In the genomic region with DNA sequence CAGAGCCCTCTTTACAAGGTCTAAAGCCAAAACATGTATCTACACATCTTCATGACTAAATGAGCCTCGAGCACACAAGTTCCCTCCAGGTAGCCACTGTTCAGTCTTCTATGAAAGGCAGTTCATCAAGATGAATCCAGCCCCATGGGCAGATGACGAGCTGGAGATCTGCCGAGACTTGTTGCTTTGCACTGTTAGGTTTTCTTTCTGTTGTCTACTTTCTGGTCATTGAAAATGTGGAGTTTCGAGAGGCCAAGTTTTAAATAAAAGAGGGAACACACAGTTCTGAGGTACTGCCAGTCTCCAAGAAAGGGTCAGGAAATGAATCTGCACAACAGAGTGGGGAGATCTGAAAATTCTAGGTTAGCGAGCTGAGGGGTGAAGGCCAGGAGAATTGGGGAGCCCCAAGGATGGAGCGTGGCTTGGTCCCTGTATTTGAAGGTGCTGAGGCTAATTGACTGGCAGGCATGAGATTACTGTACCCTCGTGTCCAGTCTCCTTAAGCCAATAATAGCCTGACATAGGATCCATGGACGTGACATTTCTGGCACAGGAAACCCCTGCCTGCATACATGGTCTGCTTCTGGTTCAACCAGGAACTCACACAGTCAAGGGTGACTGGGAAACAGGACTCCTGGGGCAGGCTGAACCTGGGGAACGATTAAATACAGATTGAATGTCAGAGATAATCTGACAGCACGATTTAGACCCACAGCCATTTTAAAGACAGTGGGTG, we compare ENCODE assay signal across 17 mouse cellular contexts. TPM values are rescaled to one million over a fixed set of nuclear protein-coding genes. Genes with fewer than 3 reads are reported as not detected.
DNase-seq lines count a peak whose midpoint lies in the region; ATAC-seq lines count a peak whose summit lies in the region.
"Had no signal": no experiment of that assay in that cellular context is flagged by ENCODE, and none has a peak within 500 bp of the region (broad histone marks: within the 10 kb centered on the region; RNA-seq: fewer than 3 reads in every experiment).

No protein-coding gene starts in this region.

- H3K27me3 ChIP-seq in heart, embryonic 11.5 days (ENCODE audit: control insufficient read depth, insufficient read depth, low read length), result no peaks in the 10 kb centered on the region
- no peaks in the 10 kb centered on the region for H3K27me3 ChIP-seq in lung, embryonic 15.5 days
- no peaks in the 10 kb centered on the region for H3K27me3 ChIP-seq in embryonic facial prominence, embryonic 13.5 days
- H3K27me3 ChIP-seq: midbrain, embryonic 13.5 days; neural tube, embryonic 13.5 days; Patski had no signal

- DNase-seq in heart, postnatal 10 days, result no peak
- DNase-seq in lung, adult 18-20 months, result no peak
- peak; percentile 61 for DNase-seq in skeletal muscle tissue, adult 2 months (ENCODE audit: low read depth, low spot score)
- DNase-seq in adrenal gland, adult 2 months, result no peak
- DNase-seq: adrenal gland, postnatal 36 days; cerebellum, adult 18-20 months; kidney, adult 8-10 months; layer of hippocampus, postnatal 36 days; right cerebral cortex, postnatal 25 days; thymus, adult 18-20 months had no signal

- 0 out of 2 replicates have a peak overlapping the region, but pooled peaks have one; percentile 7 for H3K27ac ChIP-seq in heart, embryonic 11.5 days (ENCODE audit: low read depth, low read length)
- H3K27ac ChIP-seq in lung, embryonic 15.5 days, result 0 out of 2 replicates have a peak overlapping the region, but pooled peaks have one; percentile 29
- H3K27ac ChIP-seq in embryonic facial prominence, embryonic 13.5 days, result peak overlapping the region; percentile 66; the same call in 1 of the 2 replicates
- H3K27ac ChIP-seq: midbrain, embryonic 13.5 days; neural tube, embryonic 13.5 days had no signal

- no peak for ATAC-seq in heart, embryonic 11.5 days (replicated peaks; ENCODE audit: insufficient number of reproducible peaks, low FRiP score, low TSS enrichment)
- no peak for ATAC-seq in lung, embryonic 15.5 days (ENCODE audit: borderline replicate concordance, extremely low read depth, low FRiP score, low TSS enrichment)
- no peak for ATAC-seq in embryonic facial prominence, embryonic 13.5 days (ENCODE audit: insufficient number of reproducible peaks, insufficient read depth, low FRiP score, low TSS enrichment, low read depth)
- ATAC-seq: forebrain, embryonic 16.5 days; midbrain, embryonic 13.5 days; Patski had no signal

- intact Hi-C loops in heart, postnatal 10 days (cut with DNase I), result no loop called here

- H3K9me3 ChIP-seq in heart, embryonic 11.5 days (replicated peaks; ENCODE audit: control insufficient read depth, low read length), result no peaks in the 10 kb centered on the region
- no peaks in the 10 kb centered on the region for H3K9me3 ChIP-seq in lung, embryonic 15.5 days
- no peaks in the 10 kb centered on the region for H3K9me3 ChIP-seq in embryonic facial prominence, embryonic 13.5 days
- H3K9me3 ChIP-seq: midbrain, embryonic 13.5 days; neural tube, embryonic 13.5 days had no signal

- H3K4me2 ChIP-seq in heart, embryonic 11.5 days, result no peak overlapping the region
- H3K4me2 ChIP-seq in lung, embryonic 15.5 days, result no peak overlapping the region
- no peak overlapping the region for H3K4me2 ChIP-seq in embryonic facial prominence, embryonic 13.5 days
- H3K4me2 ChIP-seq: midbrain, embryonic 13.5 days; neural tube, embryonic 13.5 days had no signal

- WGBS in heart, embryonic 11.5 days (ENCODE audit: insufficient replicate concordance), result 71% methylated on average over 10 of the region's 10 CpGs
- WGBS in lung, embryonic 15.5 days, result 75% methylated on average over 10 of the region's 10 CpGs
- WGBS in embryonic facial prominence, embryonic 13.5 days, result 53% methylated on average over 10 of the region's 10 CpGs

- peaks cover 3% of the 10 kb centered on the region; the same call in 1 of the 2 replicates for H3K4me1 ChIP-seq in heart, embryonic 11.5 days (ENCODE audit: control insufficient read depth, insufficient read depth, low read length)
- peaks cover 30% of the 10 kb centered on the region; the same call in 1 of the 2 replicates for H3K4me1 ChIP-seq in lung, embryonic 15.5 days
- H3K4me1 ChIP-seq in embryonic facial prominence, embryonic 13.5 days, result peaks cover 39% of the 10 kb centered on the region
- H3K4me1 ChIP-seq: neural tube, embryonic 13.5 days had no signal

- H3K36me3 ChIP-seq in heart, embryonic 11.5 days (ENCODE audit: control insufficient read depth, insufficient read depth, low read length), result peaks cover 4% of the 10 kb centered on the region; the same call in 1 of the 2 replicates
- peaks cover 3% of the 10 kb centered on the region; the same call in 1 of the 2 replicates for H3K36me3 ChIP-seq in lung, embryonic 15.5 days
- peaks cover 15% of the 10 kb centered on the region for H3K36me3 ChIP-seq in embryonic facial prominence, embryonic 13.5 days
- H3K36me3 ChIP-seq: midbrain, embryonic 13.5 days had no signal

- no peak overlapping the region for H3K9ac ChIP-seq in heart, embryonic 11.5 days (ENCODE audit: low read depth, low read length)
- H3K9ac ChIP-seq in lung, embryonic 15.5 days, result no peak overlapping the region
- no peak overlapping the region for H3K9ac ChIP-seq in embryonic facial prominence, embryonic 13.5 days
- H3K9ac ChIP-seq: midbrain, embryonic 13.5 days; neural tube, embryonic 13.5 days had no signal

- H3K4me3 ChIP-seq in heart, embryonic 11.5 days (ENCODE audit: low read depth, low read length), result no peak overlapping the region
- H3K4me3 ChIP-seq in lung, embryonic 15.5 days, result no peak overlapping the region
- H3K4me3 ChIP-seq in embryonic facial prominence, embryonic 13.5 days, result no peak overlapping the region
- H3K4me3 ChIP-seq: midbrain, embryonic 13.5 days; neural tube, embryonic 13.5 days had no signal

RNA-seq across cellular contexts. Expression of gene Naa20, which starts 52.6 kb away (rescaled TPM):
- 185 and 189 TPM in 2 replicates for polyA plus RNA-seq in heart, embryonic 11.5 days (2014; fragmentation: Nextera tagmentation; extraction: Ambion mirVana)
- total RNA-seq in heart, postnatal 10 days (2021), result 100 to 1,000 TPM; 109 to 110 TPM
- polyA plus RNA-seq in lung, embryonic 15.5 days (2015; fragmentation: Nextera tagmentation; extraction: Ambion mirVana), result 160 and 163 TPM in 2 replicates
- polyA plus RNA-seq in embryonic facial prominence, embryonic 13.5 days (2015; fragmentation: Nextera tagmentation; extraction: Ambion mirVana), result 168 and 193 TPM in 2 replicates
- 10 to 100 TPM; 47.3 to 64.1 TPM for total RNA-seq in adrenal gland, adult 2 months (2021)
- 9.0 and 14.0 TPM in 2 replicates for polyA plus RNA-seq in adrenal gland, adult 2 months (2012; rRNA removed)

Comparison
In these comparisons a context has a peak if more than half of its experiments do, and no peak if none do; other contexts are left out.
1. H3K27ac ChIP-seq: peak in every context shown above with its lines; median percentile 66 in embryonic facial prominence, embryonic 13.5 days; 29 in lung, embryonic 15.5 days; 7 in heart, embryonic 11.5 days.
2. RNA of gene Naa20, which starts 52.6 kb away (polyA plus RNA-seq): 185 to 189 TPM in heart, embryonic 11.5 days, 168 to 193 TPM in embryonic facial prominence, embryonic 13.5 days and 160 to 163 TPM in lung, embryonic 15.5 days; 9.0 to 14.0 TPM in adrenal gland, adult 2 months; every median in the first group is over 10 times any median in the second.